Mouse (Mus musculus) MEL (cell line): ENCODE measurements around the gene Spag17. TPM values are rescaled to one million over a fixed set of nuclear protein-coding genes. Genes with fewer than 3 reads are reported as not detected.

Experiments used
- DNase-seq: peaks from one replicate; pipeline ENCODE4 v3.0.0; 2011; ENCODE audit warnings: low read depth, low spot score
- H3K27ac ChIP-seq: 2 replicates; pipeline ENCODE4 v1.5.1; 2012; ENCODE audit warnings: low read depth, mild to moderate bottlenecking, control low read depth, low read length, moderate library complexity; ENCODE audit not compliant: control insufficient read depth
- H3K27me3 ChIP-seq, 2 experiments: fragments of 150-350 bp in 1 of 2; sonication (generic) in 1 of 2; 2 replicates each; pipeline ENCODE4 v1.6.1; 2012; ENCODE audit warnings: low read length in 2 of 2, mild to moderate bottlenecking in 2 of 2, improper control_type of control experiment in 1 of 2, moderate library complexity in 1 of 2; ENCODE audit not compliant: insufficient read depth in 2 of 2, control insufficient read depth in 1 of 2
- H3K36me3 ChIP-seq, 2 experiments: 2 replicates each; pipeline ENCODE4 v1.6.1; 2012 to 2014; ENCODE audit warnings: low read length in 2 of 2, improper control_type of control experiment in 1 of 2, inconsistent platforms in 1 of 2, mild to moderate bottlenecking in 1 of 2; ENCODE audit not compliant: insufficient read depth in 2 of 2, control insufficient read depth in 1 of 2
- H3K4me1 ChIP-seq, 2 experiments: fragments of 150-350 bp in 1 of 2; sonication (generic) in 1 of 2; 2 replicates each; pipeline ENCODE4 v1.6.1; 2012; ENCODE audit warnings: low read length in 2 of 2, improper control_type of control experiment in 1 of 2, mild to moderate bottlenecking in 1 of 2; ENCODE audit not compliant: insufficient read depth in 2 of 2, control insufficient read depth in 1 of 2
- H3K4me3 ChIP-seq, 2 experiments: fragments of 150-350 bp in 1 of 2; sonication (generic) in 1 of 2; 2 replicates each; pipeline ENCODE4 v1.5.1; 2012; ENCODE audit warnings: low read depth in 2 of 2, low read length in 2 of 2, mild to moderate bottlenecking in 2 of 2, moderate library complexity in 2 of 2, control low read depth in 1 of 2, improper control_type of control experiment in 1 of 2; ENCODE audit not compliant: control insufficient read depth in 1 of 2, insufficient read depth in 1 of 2
- H3K79me2 ChIP-seq: 2 replicates; pipeline ENCODE4 v1.6.1; 2012; ENCODE audit warnings: mild to moderate bottlenecking, low read length, moderate library complexity; ENCODE audit not compliant: control insufficient read depth, poor library complexity, insufficient read depth
- H3K9ac ChIP-seq: 2 replicates; pipeline ENCODE4 v1.6.1; 2012; ENCODE audit warnings: low read depth, mild to moderate bottlenecking, control low read depth, low read length, moderate library complexity; ENCODE audit not compliant: control insufficient read depth, poor library complexity, severe bottlenecking
- H3K9me3 ChIP-seq: fragments of 150-350 bp; sonication (generic); replicated peaks from 2 replicates; pipeline ENCODE4 v1.6.1; 2012; ENCODE audit warnings: mild to moderate bottlenecking, low read length, improper control_type of control experiment, moderate library complexity; ENCODE audit not compliant: insufficient read depth
- CHD1 ChIP-seq: IDR thresholded peaks from 2 replicates; pipeline ENCODE4 v1.6.1; 2012; ENCODE audit warnings: low read depth, mild to moderate bottlenecking, inconsistent platforms, low read length, improper control_type of control experiment
- E2F4 ChIP-seq: IDR thresholded peaks from 2 replicates; pipeline ENCODE4 v1.6.1; 2011; ENCODE audit warnings: low read depth, low read length, improper control_type of control experiment, borderline replicate concordance
- ELF1 ChIP-seq: IDR thresholded peaks from 2 replicates; pipeline ENCODE4 v1.6.1; 2014; ENCODE audit warnings: low read depth, mild to moderate bottlenecking, inconsistent platforms, low read length, improper control_type of control experiment, moderate library complexity
- EP300 ChIP-seq, 2 experiments: IDR thresholded peaks; 2 replicates each; pipeline ENCODE4 v1.6.1; 2011; ENCODE audit warnings: improper control_type of control experiment in 2 of 2, low read length in 2 of 2, low read depth in 1 of 2, mild to moderate bottlenecking in 1 of 2
- GABPA ChIP-seq: IDR thresholded peaks from 2 replicates; pipeline ENCODE4 v1.6.1; 2012; ENCODE audit warnings: low read depth, mild to moderate bottlenecking, inconsistent platforms, low read length, improper control_type of control experiment, moderate library complexity
- GATA1 ChIP-seq: IDR thresholded peaks from 2 replicates; pipeline ENCODE4 v1.6.1; 2011; ENCODE audit warnings: low read depth, low read length, improper control_type of control experiment
- JUND ChIP-seq: IDR thresholded peaks from 2 replicates; pipeline ENCODE4 v1.6.1; 2011; ENCODE audit warnings: low read depth, mild to moderate bottlenecking, improper control_type of control experiment, low read length
- MAFK ChIP-seq: IDR thresholded peaks from 2 replicates; pipeline ENCODE4 v1.6.1; 2011; ENCODE audit warnings: low read depth, mild to moderate bottlenecking, low read length, improper control_type of control experiment, borderline replicate concordance
- MXI1 ChIP-seq: IDR thresholded peaks from 2 replicates; pipeline ENCODE4 v1.6.1; 2011; ENCODE audit warnings: mild to moderate bottlenecking, low read depth, low read length, improper control_type of control experiment
- MYC ChIP-seq: IDR thresholded peaks from 2 replicates; pipeline ENCODE4 v1.6.1; 2011; ENCODE audit warnings: low read depth, mild to moderate bottlenecking, low read length, improper control_type of control experiment, moderate library complexity
- NELFE ChIP-seq: IDR thresholded peaks from 2 replicates; pipeline ENCODE4 v1.6.1; 2011; ENCODE audit warnings: low read depth, low read length, improper control_type of control experiment
- POLR2A ChIP-seq, 2 experiments: IDR thresholded peaks; 2 replicates each; pipeline ENCODE4 v1.6.1; 2011 to 2012; ENCODE audit warnings: low read length in 2 of 2, mild to moderate bottlenecking in 2 of 2, control low read depth in 1 of 2, improper control_type of control experiment in 1 of 2, low read depth in 1 of 2, moderate library complexity in 1 of 2; ENCODE audit not compliant: control insufficient read depth in 1 of 2, insufficient read depth in 1 of 2, poor library complexity in 1 of 2
- POLR2AphosphoS2 ChIP-seq: IDR thresholded peaks from 2 replicates; pipeline ENCODE4 v1.6.1; 2011; ENCODE audit warnings: low read length, improper control_type of control experiment
- POLR2AphosphoS5 ChIP-seq: IDR thresholded peaks from 2 replicates; pipeline ENCODE4 v1.6.1; 2012; ENCODE audit warnings: low read depth, borderline replicate concordance, mild to moderate bottlenecking, inconsistent platforms, low read length, moderate library complexity, mixed read lengths
- RAD21 ChIP-seq: IDR thresholded peaks from 2 replicates; pipeline ENCODE4 v1.6.1; 2011; ENCODE audit warnings: mild to moderate bottlenecking, low read depth, low read length, improper control_type of control experiment
- RCOR1 ChIP-seq: IDR thresholded peaks from 2 replicates; pipeline ENCODE4 v1.6.1; 2012; ENCODE audit warnings: low read depth, mild to moderate bottlenecking, inconsistent platforms, low read length, improper control_type of control experiment
- SMC3 ChIP-seq: IDR thresholded peaks from 2 replicates; pipeline ENCODE4 v1.6.1; 2011; ENCODE audit warnings: low read depth, low read length, improper control_type of control experiment
- TAL1 ChIP-seq: IDR thresholded peaks from 2 replicates; pipeline ENCODE4 v1.6.1; 2012; ENCODE audit warnings: mild to moderate bottlenecking, inconsistent platforms, low read length, moderate library complexity, mixed read lengths
- TCF12 ChIP-seq: IDR thresholded peaks from 2 replicates; pipeline ENCODE4 v1.6.1; 2014; ENCODE audit warnings: low read depth, mild to moderate bottlenecking, inconsistent platforms, low read length, improper control_type of control experiment, moderate library complexity
- USF2 ChIP-seq, 2 experiments: IDR thresholded peaks; 2 replicates each; pipeline ENCODE4 v1.6.1; 2011 to 2012; ENCODE audit warnings: improper control_type of control experiment in 2 of 2, low read length in 2 of 2, borderline replicate concordance in 1 of 2, inconsistent platforms in 1 of 2, low read depth in 1 of 2, mild to moderate bottlenecking in 1 of 2; ENCODE audit not compliant: insufficient read depth in 1 of 2
- ZC3H11A ChIP-seq: IDR thresholded peaks from 2 replicates; pipeline ENCODE4 v1.6.1; 2012; ENCODE audit warnings: low read depth, mild to moderate bottlenecking, inconsistent platforms, low read length, improper control_type of control experiment
- ZKSCAN1 ChIP-seq: IDR thresholded peaks from 2 replicates; pipeline ENCODE4 v1.6.1; 2012; ENCODE audit warnings: low read depth, mild to moderate bottlenecking, inconsistent platforms, low read length, improper control_type of control experiment, moderate library complexity
- ZNF384 ChIP-seq: IDR thresholded peaks from 2 replicates; pipeline ENCODE4 v1.6.1; 2012; ENCODE audit warnings: low read depth, mild to moderate bottlenecking, inconsistent platforms, low read length, improper control_type of control experiment
- polyA plus RNA-seq, 2 experiments: library from polyadenylated mRNA; stranded (reverse) in 1 of 2; unstranded in 1 of 2; fragments of >175 nt in 1 of 2; fragments of >200 nt in 1 of 2; gene quantifications; 2 replicates each; pipeline versions ENCODE4 v1.2.1 to v1.2.4; 2012; ENCODE audit warnings: low replicate concordance in 2 of 2, low read depth in 1 of 2; ENCODE audit not compliant: insufficient read length in 2 of 2, insufficient read depth in 1 of 2, missing spikeins in 1 of 2
- total RNA-seq: library from RNA; depleted of rRNA; stranded (reverse); fragments of 300-350 nt; gene quantifications from 2 replicates; pipeline ENCODE4 v1.2.3, GENCODE M21; 2012

Gene Spag17
- total and polyA plus RNA-seq, 3 experiments: 0.04 TPM; not detected in 2

DNA sequence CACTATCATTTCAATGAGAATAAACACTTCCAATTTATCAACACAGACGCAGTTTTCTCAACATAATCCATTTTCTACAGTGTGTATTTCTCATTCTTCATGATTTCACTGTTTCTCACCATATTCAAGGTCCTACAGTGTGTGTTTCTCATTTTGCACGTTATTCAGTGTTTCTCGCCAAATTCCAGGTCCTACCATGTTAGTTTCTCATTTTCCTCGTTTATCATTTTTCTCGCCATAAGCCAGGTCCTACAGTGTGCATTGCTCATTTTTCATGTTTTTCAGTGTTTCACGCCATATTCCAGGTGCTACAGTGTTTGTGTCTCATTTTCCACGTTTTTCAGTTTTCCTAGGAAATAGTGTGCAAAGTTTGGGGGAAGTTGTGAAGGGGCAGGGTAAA, 95.8 kb downstream of the Spag17 start:
- Histone ChIP-seq H3K4me1 (no peaks in the 10 kb centered on the region), H3K9me3 (no peaks in the 10 kb centered on the region), H3K27ac (no peak overlapping the region), H3K27me3 (no peaks in the 10 kb centered on the region), H3K4me3 (no peak overlapping the region), H3K36me3 (no peaks in the 10 kb centered on the region), H3K79me2 (no peaks in the 10 kb centered on the region), H3K9ac (no peak overlapping the region)
- no peak for TF ChIP-seq GATA1
- TF ChIP-seq ELF1: no peak
- no peak for TF ChIP-seq RAD21
- TF ChIP-seq POLR2AphosphoS2: no peak
- TF ChIP-seq ZKSCAN1: no peak
- no peak for TF ChIP-seq TAL1
- no peak for TF ChIP-seq E2F4
- no peak for TF ChIP-seq MXI1
- no peak for TF ChIP-seq GABPA
- TF ChIP-seq ZC3H11A: no peak
- TF ChIP-seq POLR2A (IDR thresholded peaks at IDR 0.05; ENCODE audit: control insufficient read depth in 1 of 2, insufficient read depth in 1 of 2, low read depth in 1 of 2, low read length in 2 of 2, poor library complexity in 1 of 2): no peak
- no peak for TF ChIP-seq NELFE
- TF ChIP-seq ZNF384: no peak
- no peak for TF ChIP-seq EP300 (IDR thresholded peaks at IDR 0.05; ENCODE audit: low read depth in 1 of 2, low read length in 2 of 2)
- TF ChIP-seq JUND: no peak
- no peak for TF ChIP-seq RCOR1
- no peak for TF ChIP-seq MYC
- DNase-seq: peak; percentile 43

DNA sequence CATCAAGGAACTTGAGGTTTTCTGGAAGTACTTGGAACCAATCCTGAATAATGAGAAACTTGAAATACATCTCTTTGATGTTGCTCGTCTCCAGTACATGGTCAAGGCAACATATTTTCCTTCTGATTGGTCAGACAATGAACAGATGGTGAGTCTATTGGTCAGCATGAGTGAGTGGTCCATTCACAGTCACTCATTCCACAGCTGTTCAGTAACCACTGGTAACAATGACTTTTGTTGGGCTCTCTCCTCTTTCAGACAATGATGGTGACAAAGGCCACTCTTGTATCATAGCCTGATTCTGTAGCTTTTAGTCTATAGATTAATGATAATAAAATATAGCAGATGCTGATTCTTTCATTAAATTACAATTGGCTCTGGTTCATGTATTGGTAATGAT, 119.5 kb downstream of the Spag17 start:
- no peaks in the 10 kb centered on the region for H3K36me3 ChIP-seq
- no peak overlapping the region for H3K4me3 ChIP-seq
- no peak overlapping the region for H3K9ac ChIP-seq
- no peaks in the 10 kb centered on the region for H3K27me3 ChIP-seq
- no peaks in the 10 kb centered on the region for H3K4me1 ChIP-seq
- H3K79me2 ChIP-seq: no peaks in the 10 kb centered on the region
- no peak for TF ChIP-seq TCF12
- TF ChIP-seq CHD1: no peak
- no peak for TF ChIP-seq POLR2AphosphoS2
- no peak for TF ChIP-seq MYC
- TF ChIP-seq E2F4: no peak
- no peak for TF ChIP-seq ZKSCAN1
- TF ChIP-seq MAFK: no peak
- TF ChIP-seq ZNF384: no peak
- TF ChIP-seq USF2 (IDR thresholded peaks at IDR 0.05; ENCODE audit: borderline replicate concordance in 1 of 2, insufficient read depth in 1 of 2, low read depth in 1 of 2, low read length in 2 of 2): no peak
- no peak for TF ChIP-seq GATA1
- no peak for TF ChIP-seq POLR2AphosphoS5
- no peak for TF ChIP-seq SMC3
- H3K9me3 ChIP-seq: no peaks in the 10 kb centered on the region
- H3K27ac ChIP-seq: no peak overlapping the region
- no peak for DNase-seq
